Mouse (Mus musculus): Measurements from ENCODE around the gene Gpr146.
"Not testable (repeated sequence)": the region's sequence is repeated elsewhere in the genome, so short reads cannot be mapped to it uniquely, and the experiment has no call there.

Gene Gpr146

DNA sequence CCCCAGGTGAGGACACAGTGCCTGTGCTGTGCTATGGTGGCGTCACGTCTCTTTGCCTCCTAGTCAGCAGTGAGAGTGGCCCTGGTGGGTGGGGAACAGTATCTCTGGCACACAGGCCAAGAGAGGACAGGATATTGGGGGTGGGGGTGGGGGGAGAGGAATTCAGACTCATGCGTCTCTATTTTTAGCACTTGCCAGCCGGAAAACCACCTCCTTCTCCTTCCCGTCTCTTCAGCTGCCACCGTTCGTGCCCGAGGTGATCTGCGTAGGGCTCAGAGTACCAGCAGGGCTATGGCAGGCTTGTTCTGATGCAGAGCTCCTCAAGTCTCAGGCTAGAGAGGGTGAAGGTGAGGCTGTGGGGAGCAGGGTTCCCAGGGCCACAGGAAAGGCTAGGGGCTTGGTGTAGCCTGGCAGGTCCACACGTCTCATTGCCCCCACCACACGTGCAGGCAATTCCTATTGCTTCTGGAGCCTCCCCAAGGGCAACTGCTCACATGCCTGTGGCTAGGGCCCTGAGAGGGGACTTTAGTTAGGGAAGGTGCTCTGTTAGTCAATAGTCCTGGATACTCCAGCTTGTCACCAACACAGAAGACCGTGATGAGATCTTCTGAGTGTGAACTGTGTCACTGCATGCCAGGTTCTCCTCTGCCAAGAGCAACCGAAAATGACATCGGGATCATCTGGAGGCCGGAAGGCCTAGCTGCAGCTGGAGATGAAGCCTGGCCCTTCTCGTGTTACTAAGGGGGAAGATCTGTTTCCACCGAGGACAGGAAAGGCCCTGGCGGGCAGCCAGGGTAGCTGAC is at the start of gene Gpr146:
Gene Gpr146 (plus strand): TSS at position 230 of the 803 bp plus-strand sequence.
- DNase-seq (ENCODE audit: low spot score in 2 of 2): no peak

DNA sequence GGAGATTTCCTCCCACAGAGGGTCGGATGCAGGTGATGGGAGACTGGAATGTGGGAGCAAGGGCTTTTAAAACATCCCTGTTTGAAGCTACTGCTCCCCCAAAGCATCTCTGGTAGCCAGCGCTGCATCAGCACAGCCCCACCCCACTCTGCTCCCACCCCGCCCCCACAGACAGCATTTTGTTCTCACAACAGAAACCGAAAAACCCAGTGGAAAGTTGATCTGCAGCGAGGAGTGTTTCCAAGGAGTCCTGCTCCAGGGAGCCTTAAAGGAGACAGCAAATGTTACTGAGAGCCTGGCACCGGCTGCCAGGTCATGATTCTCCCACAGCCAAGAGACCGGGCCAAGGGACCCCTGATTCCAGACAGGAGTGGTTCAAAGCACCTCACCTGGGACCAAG is 46.7 kb upstream of the Gpr146 start:
- no peak for DNase-seq (ENCODE audit: low spot score in 2 of 2)

DNA sequence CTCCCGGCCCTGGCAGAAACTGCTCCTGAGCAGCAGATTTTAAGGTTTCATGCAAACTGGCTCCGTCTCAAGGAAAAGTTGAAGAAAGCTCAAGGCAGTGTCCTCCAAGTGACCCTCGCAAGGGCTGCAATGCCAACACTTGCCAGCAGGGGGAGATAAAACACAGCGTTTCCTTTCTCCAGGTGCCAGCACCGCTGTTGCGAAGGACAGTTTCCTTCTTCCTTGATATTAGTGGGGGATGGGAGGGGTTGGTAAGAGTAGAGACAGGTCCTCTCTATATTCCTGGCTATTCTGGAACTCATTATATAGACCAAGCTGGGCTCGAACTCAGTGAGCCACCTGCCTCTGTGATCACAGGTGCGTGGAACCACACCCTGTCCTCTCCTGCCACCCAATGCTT is 45.8 kb upstream of the Gpr146 start:
- DNase-seq (ENCODE audit: low spot score in 2 of 2): peak in 1 of 2 experiments; percentile 75

GRCm38 (mm10) chr5:139332590-139333272 is 44.8 kb upstream of the Gpr146 start:
- DNase-seq (ENCODE audit: low spot score in 2 of 2): no peak

DNA sequence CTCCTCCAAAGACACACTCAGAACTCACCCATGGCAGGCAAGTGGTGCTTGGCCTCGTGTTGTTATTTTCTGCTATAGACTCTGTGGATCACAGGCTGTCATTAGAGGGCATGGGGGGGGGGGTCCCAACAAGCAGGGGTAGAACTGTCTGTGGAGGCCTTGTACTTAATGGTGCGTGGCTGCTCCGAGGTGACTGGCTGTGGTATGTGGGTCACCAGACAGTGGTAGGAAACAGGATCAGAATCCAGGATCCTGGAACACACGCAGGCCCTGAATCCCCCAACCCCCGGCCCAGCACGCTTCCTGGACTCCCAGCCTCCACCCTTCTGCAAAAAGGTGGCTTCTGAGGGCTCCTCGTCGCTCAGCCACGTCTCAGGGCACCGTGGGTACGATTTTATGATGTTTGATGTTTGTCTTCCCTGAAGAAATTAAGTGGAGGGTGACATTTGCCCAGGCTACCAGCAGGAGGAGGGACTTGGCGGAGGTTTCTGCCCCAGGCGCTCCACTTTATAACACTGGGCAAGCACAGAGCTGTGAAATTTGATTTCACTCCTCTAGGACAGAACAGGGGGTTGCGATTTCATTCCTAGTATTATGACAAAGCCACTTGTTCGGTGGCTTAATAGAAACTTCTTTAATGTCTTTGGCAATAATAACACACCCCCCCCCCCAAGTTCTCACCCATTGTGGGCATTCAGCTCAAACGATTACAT is 44.0 kb upstream of the Gpr146 start:
- DNase-seq (ENCODE audit: low spot score in 2 of 2): no peak

- not testable (repeated sequence) for DNase-seq (ENCODE audit: low spot score in 2 of 2)
These were observed 43.1 kb upstream of the Gpr146 start for GRCm38 (mm10) chr5:139334394-139334793.

DNA sequence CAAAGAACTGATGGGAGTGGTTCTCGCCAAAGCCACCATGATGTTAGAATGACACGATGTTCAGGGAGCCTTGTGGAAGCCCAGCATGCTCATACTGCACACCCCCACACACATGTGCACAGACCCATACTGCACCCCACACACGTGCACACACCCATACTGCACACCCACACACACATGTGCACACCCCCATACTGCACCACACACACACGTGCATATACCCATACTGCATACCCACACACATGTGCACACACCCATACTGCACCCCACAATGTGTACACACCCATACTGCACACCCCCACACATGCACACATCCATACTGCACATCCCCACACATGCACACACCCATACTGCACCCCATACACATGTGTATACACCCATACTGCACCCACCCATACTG is 41.9 kb upstream of the Gpr146 start:
- DNase-seq (ENCODE audit: low spot score in 2 of 2): no peak

DNA sequence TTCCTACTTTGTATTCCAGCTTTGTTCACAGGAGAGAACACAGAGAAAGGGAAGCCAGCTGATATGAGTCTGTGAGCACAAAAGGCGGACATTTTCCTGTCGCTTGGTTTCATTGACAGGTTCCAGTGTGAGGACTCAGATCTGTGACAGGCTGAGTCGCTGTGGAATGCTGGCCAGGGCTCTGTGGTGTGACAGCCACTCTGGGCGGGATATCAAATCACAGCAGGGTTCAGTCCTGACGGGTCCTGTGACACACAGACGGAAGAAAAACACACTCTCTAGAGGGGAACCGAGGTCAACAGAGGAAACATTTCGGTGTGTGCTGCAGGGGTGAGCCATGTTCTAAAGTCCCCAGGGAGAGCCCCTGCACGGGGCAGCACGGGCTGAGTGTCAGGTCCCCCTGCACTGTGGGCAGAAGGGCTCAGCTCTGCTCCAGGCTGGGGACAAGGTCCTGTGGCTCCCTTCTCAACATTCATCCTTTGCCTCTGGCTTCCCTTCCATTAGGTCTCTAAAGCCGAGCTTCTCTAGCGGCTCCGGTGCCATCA is 39.6 kb upstream of the Gpr146 start:
- no peak for DNase-seq (ENCODE audit: low spot score in 2 of 2)

DNA sequence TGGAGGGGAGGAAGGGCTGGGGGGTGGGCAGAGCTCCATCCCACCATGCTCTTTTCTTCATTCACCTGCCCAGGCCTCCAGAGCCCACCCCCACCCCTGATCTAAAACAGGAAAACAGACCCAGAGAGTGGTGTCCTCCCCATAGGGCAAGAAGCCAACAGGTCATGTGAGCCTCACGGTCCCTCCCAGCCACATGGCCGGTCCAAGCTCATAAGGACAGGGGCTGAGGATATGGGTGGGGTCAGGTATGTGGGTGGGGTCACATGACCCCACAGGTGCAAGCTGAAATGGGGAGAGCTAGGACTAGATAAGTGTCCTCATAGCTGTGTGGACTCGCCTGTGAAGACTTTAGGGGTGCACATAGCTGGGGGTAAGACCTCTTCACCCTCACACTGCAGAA is 39.1 kb upstream of the Gpr146 start:
- DNase-seq (ENCODE audit: low spot score in 2 of 2): no peak

DNA sequence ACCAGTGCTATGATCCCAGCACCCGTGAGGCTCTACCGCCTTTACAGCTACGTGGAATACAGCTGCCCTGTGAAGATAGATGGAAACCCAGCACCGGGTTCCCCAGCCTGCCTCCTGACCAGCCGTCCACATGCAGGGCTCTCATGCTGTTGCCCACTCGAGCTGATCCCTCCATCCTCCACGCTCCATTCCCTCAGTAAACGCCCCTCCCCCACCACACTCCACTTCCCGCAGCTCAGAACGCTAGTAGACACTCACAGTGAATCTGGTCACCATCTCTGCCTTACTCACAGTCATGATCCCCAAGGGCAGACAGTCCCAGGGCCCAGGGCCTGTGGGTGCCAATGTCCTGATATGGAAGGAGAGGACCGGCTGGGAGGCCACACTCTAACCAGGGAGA is 38.6 kb upstream of the Gpr146 start:
- no peak for DNase-seq (ENCODE audit: low spot score in 2 of 2)

DNA sequence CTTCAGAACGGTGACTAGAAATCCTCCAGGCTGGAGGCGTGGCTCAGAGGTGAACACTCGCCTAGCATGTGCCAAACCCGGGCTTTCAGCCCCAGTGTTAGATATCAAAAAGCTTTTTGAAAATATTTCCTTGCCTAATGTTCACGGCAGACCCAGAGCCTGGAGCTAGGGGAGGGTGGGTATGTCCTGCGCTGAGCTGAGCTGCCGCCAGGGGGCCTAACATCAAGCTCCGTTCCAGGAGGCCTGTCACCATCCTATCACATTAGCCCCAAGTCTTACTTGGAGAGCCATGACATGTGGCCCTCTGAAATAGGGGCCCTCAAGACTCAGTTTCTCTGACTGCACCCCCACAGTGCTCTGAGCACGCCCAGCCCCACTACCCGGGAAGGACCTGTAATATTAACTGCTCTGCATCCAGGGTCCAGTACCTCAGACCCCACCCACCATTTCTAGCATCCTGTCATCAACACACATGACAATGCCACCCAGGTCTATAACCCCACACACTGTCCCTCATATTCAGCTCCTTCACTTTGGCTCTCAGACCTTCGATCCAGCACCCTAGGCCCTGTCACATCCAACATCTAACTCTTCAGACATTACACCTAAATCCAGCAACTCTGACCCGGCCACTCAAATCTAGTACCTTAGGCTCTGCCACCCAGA is 33.3 kb upstream of the Gpr146 start:
- peak; percentile 54 to 73 for DNase-seq (ENCODE audit: low spot score in 2 of 2)

DNA sequence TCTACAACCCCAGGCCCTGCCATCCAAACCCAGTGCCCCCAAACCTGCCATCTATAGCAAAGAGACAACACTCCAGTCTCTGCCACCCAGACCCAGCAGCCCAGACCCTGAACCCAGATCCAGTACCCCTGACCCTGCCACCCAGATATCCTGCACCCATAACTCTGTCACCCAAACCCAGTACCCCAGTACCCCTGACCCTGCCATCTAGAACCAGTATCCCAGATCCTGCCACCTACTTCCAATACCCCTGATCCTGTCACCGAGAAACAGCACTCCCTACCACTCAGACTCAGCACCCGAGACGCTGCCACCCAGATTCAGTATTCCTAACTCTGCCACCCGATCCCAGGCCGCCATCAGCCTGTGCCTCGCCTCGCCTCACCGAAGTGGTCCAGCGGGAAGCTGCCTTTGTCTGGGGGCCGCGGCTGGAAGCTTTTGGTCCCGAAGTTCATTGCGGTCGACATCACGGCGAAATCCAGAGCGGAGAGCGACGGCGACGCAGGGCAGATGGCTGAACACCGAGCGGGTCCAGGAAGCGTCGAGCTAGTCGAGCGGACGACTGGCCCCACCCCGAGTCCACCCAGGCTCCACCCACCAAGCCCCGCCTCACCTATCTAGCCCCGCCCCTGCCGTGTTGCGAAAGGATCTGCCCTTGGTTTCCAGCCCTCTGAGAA is 32.7 kb upstream of the Gpr146 start:
- peak; percentile 82 to 89 for DNase-seq (ENCODE audit: low spot score in 2 of 2)

DNA sequence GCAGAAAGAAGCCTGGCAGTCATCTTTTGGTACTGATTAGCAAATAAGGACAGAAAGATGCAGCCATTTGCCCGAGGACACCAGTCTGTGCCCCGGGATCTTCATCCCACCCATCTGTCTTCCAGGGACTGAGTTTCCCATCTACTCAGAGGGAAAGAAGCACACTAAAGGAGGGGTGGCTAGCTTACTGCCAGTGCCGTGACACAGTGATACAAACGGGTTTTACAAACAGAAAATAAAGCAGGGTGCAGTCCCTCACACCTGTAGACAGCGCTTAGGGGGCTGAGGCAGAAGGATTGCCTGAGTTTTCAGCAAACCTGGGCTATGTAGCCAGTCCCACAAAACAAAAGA is 32.2 kb upstream of the Gpr146 start:
- DNase-seq (ENCODE audit: low spot score in 2 of 2): no peak

DNA sequence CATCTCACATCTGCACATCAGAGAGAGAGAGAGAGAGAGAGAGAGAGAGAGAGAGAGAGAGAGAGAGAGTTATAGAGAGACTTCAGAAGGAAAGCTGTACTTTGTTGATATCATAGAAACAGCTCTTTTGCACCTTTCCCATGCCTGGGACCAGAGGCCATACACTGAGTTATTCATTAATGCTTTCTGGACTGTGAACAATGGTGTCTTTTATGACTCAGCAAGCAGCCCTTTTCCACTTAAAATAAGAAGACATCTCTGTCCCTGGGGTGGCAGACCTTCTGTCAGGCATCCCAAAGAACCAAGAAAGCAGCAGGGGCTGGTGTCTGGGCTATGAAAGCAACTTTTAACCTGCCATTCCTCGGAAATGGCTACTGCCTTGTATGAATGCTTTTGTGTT is 30.3 kb upstream of the Gpr146 start:
- DNase-seq (ENCODE audit: low spot score in 2 of 2): no peak

DNA sequence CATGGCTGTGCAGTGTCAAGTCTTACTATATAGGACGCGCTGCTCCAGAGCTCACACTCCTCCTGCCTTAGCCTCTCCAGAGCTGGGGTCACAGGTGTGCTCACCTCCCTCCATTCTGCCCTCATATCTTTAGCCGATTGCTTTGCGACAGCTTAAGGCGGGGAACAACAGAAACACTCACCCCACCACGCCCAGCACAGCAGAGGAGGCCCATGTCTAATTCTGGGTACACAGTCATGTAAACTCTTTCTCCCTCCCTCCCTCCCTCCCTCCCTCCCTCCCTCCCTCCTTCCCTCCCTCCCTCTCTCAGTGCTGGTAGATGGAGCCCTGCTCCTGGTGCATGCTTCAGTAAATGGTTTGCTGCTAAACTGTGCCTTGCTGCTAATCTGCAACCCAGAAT is 27.8 kb upstream of the Gpr146 start:
- no peak for DNase-seq (ENCODE audit: low spot score in 2 of 2)

DNA sequence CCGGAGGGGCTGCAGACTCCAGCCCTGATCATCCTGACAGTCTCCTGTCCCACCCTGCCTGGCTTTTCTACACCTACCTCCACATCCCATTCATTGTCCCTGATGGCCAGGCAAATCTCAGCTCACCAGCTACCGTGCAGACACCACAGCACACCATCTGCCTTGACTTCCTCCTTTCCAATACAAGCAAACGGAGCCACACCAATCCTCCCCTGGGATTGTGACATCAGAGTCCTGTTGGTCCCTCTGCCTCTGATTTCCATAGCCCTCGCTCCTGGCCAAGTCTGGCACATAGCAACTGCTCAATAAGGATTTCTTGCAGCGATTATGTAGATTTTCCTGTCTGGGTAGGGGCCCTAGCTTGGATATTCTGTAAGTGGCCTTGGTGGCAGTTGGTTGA is 26.4 kb upstream of the Gpr146 start, which contains the start of gene Cox19:
Gene Cox19 (minus strand): TSS at position 285 of the 400 bp plus-strand sequence.
- DNase-seq (ENCODE audit: low spot score in 2 of 2): no peak

DNA sequence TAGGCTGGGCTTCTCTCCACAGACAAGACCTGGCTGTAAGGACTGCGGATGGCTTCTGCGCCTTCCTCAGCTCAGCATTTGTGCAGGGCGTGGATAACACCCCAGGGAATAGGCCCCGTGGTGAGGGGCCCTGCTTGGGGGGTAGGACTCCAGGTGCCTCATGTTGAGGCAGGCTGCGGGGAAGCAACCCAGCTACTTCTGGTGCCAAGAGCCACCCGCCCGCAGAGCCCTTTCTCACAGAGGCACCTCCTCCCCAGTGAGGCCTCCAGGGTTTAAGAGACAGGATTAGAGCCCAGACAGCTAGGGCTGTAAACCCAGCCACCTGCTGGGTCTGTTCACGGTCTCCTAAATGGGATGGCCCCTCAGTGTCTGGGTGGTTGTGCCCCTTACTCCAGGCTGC is 25.9 kb upstream of the Gpr146 start:
- DNase-seq (ENCODE audit: low spot score in 2 of 2): no peak

DNA sequence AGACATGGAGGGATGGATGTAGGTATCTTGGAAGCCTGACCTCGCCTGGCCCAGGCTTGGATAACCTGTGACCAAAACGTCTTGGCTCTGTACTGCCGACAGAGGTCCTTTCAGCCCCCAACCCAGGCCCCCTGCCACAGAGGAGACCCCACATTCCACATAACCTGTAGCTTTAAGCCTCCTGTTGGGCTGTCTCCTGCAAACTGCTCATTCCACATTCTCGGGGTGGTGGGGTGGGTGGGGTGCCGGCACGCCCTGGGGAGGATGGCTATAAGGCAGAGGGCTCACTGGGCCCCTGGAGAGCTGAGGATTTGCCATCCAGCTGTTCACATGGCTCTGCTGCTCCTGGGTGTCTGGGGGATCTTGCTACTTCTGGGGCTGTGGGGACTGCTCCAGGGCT is 25.2 kb upstream of the Gpr146 start, which contains the start of gene Cyp2w1:
Gene Cyp2w1 (plus strand): TSS at position 301 of the 400 bp plus-strand sequence.
- no peak for DNase-seq (ENCODE audit: low spot score in 2 of 2)

- no peak for DNase-seq (ENCODE audit: low spot score in 2 of 2)
These were observed 24.0 kb upstream of the Gpr146 start for GRCm38 (mm10) chr5:139353496-139353895.

- DNase-seq (ENCODE audit: low spot score in 2 of 2): no peak
These were observed 23.6 kb upstream of the Gpr146 start for GRCm38 (mm10) chr5:139353946-139354345.

DNA sequence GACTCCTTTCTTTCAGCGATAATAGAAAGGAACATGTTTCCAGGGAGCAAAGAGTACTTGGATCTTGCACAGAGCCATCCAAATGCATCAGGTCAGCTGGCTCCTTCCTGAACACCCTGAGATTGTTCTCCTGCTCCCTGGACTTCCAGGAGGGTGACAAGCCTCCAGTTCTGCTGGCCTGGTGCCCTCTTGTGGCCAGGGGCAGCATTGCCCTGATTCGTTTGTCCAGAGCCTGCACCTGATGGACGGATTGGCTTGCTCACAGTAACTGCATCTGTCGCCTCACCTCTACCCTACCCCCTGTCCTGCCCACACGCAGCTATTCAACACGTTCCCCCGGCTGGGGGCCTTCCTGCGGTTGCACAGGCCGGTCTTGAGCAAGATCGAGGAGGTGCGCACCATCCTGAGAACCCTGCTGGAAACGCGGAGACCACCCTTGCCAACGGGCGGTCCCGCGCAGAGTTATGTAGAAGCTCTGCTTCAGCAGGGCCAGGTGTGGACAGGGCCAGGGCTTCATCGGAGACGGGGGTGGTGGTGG is 22.2 kb upstream of the Gpr146 start:
- DNase-seq (ENCODE audit: low spot score in 2 of 2): peak in 1 of 2 experiments; percentile 75

Data from frontal cortex, postnatal 14 days (tissue).